Mouse (Mus musculus) right cerebral cortex, postnatal 4 days (tissue): ENCODE data around the gene Irf2bp2.

Experiments used
- DNase-seq: peaks from one replicate; pipeline ENCODE4 v3.0.0-alpha.2; 2022

The Irf2bp2 gene

GRCm38 (mm10) chr8:126593889-126594480, at the start of gene Irf2bp2:
Gene Irf2bp2, minus strand, starts transcription at chr8:126593986.
- DNase-seq: peak; percentile 90

GRCm38 (mm10) chr8:126642665-126643064, 48.9 kb upstream of the Irf2bp2 start:
- DNase-seq: no peak

GRCm38 (mm10) chr8:126641568-126642295, 47.9 kb upstream of the Irf2bp2 start:
- no peak for DNase-seq

- DNase-seq: no peak
These were observed 45.4 kb upstream of the Irf2bp2 start for GRCm38 (mm10) chr8:126639161-126639560.

GRCm38 (mm10) chr8:126638027-126638426, 44.2 kb upstream of the Irf2bp2 start:
- DNase-seq: no peak

- DNase-seq: no peak
These were observed 40.8 kb upstream of the Irf2bp2 start for GRCm38 (mm10) chr8:126634541-126635048.

GRCm38 (mm10) chr8:126628616-126629015, 34.8 kb upstream of the Irf2bp2 start:
- no peak for DNase-seq

GRCm38 (mm10) chr8:126626415-126626814, 32.6 kb upstream of the Irf2bp2 start:
- DNase-seq: no peak

GRCm38 (mm10) chr8:126622111-126622795, 28.5 kb upstream of the Irf2bp2 start:
- no peak for DNase-seq

- no peak for DNase-seq
These were observed 26.9 kb upstream of the Irf2bp2 start for GRCm38 (mm10) chr8:126620721-126621120.

- DNase-seq: no peak
These were observed 25.7 kb upstream of the Irf2bp2 start for GRCm38 (mm10) chr8:126619487-126619886.

GRCm38 (mm10) chr8:126617665-126618064, 23.9 kb upstream of the Irf2bp2 start:
- no peak for DNase-seq

GRCm38 (mm10) chr8:126616736-126617135, 22.9 kb upstream of the Irf2bp2 start:
- DNase-seq: no peak

- no peak for DNase-seq
These were observed 22.0 kb upstream of the Irf2bp2 start for GRCm38 (mm10) chr8:126615765-126616164.

- DNase-seq: no peak
These were observed 20.9 kb upstream of the Irf2bp2 start for GRCm38 (mm10) chr8:126614740-126615132.

GRCm38 (mm10) chr8:126614062-126614739, 20.4 kb upstream of the Irf2bp2 start:
- no peak for DNase-seq

- DNase-seq: no peak
These were observed 19.4 kb upstream of the Irf2bp2 start for GRCm38 (mm10) chr8:126613143-126613542.

- DNase-seq: no peak
These were observed 19.0 kb upstream of the Irf2bp2 start for GRCm38 (mm10) chr8:126612739-126613138.

GRCm38 (mm10) chr8:126610713-126611112, 16.9 kb upstream of the Irf2bp2 start:
- DNase-seq: no peak

GRCm38 (mm10) chr8:126609556-126610263, 15.9 kb upstream of the Irf2bp2 start:
- no peak for DNase-seq

- DNase-seq: no peak
These were observed 9.6 kb upstream of the Irf2bp2 start for GRCm38 (mm10) chr8:126603241-126603947.

GRCm38 (mm10) chr8:126602641-126603040, 8.9 kb upstream of the Irf2bp2 start:
- DNase-seq: no peak
